Mouse (Mus musculus) myocyte (in vitro differentiated cells): ENCODE measurements around the gene Plpp1.

ENCODE experiments used
- CEBPB ChIP-seq: IDR thresholded peaks from 2 replicates; pipeline ENCODE4 v1.6.1; 2011; ENCODE audit warnings: mild to moderate bottlenecking, moderate library complexity; ENCODE audit not compliant: poor library complexity, insufficient read depth, severe bottlenecking
- E2F4 ChIP-seq: IDR thresholded peaks from one replicate; pipeline ENCODE4 v1.6.1; 2011; ENCODE audit warnings: mild to moderate bottlenecking, control low read depth, moderate library complexity; ENCODE audit not compliant: insufficient read depth
- MAX ChIP-seq: IDR thresholded peaks from one replicate; pipeline ENCODE4 v1.6.1; 2011; ENCODE audit warnings: low read depth, mild to moderate bottlenecking, control low read depth
- POLR2A ChIP-seq: IDR thresholded peaks from one replicate; pipeline ENCODE4 v1.6.1; 2011; ENCODE audit warnings: low read depth, mild to moderate bottlenecking, control low read depth, moderate library complexity; ENCODE audit not compliant: insufficient read length
- POLR2AphosphoS2 ChIP-seq: IDR thresholded peaks from one replicate; pipeline ENCODE4 v1.6.1; 2011; ENCODE audit warnings: low read depth, control low read depth; ENCODE audit not compliant: insufficient read length
- REST ChIP-seq: IDR thresholded peaks from one replicate; pipeline ENCODE4 v1.6.1; 2011; ENCODE audit warnings: mild to moderate bottlenecking, control low read depth, moderate library complexity; ENCODE audit not compliant: insufficient read depth, insufficient read length
- SRF ChIP-seq: IDR thresholded peaks from one replicate; pipeline ENCODE4 v1.6.1; 2011; ENCODE audit warnings: low read depth; ENCODE audit not compliant: control insufficient read depth, insufficient read length
- TCF12 ChIP-seq: IDR thresholded peaks from one replicate; pipeline ENCODE4 v1.6.1; 2011; ENCODE audit warnings: mild to moderate bottlenecking, control low read depth; ENCODE audit not compliant: poor library complexity, insufficient read depth, severe bottlenecking
- TCF3 ChIP-seq: IDR thresholded peaks from one replicate; pipeline ENCODE4 v1.6.1; 2011; ENCODE audit warnings: low read depth, control low read depth; ENCODE audit not compliant: insufficient read length
- USF1 ChIP-seq: IDR thresholded peaks from one replicate; pipeline ENCODE4 v1.6.1; 2011; ENCODE audit warnings: low read depth, mild to moderate bottlenecking, control low read depth, moderate library complexity

- no peak for TF ChIP-seq POLR2A
- no peak for TF ChIP-seq REST
- TF ChIP-seq E2F4, result no peak
- no peak for TF ChIP-seq TCF12
- no peak for TF ChIP-seq MAX
- no peak for TF ChIP-seq USF1
- TF ChIP-seq SRF, result no peak
- no peak for TF ChIP-seq TCF3
- TF ChIP-seq CEBPB, result no peak
- no peak for TF ChIP-seq POLR2AphosphoS2
These were observed 38.8 kb upstream of the Plpp1 start for GRCm38 (mm10) chr13:112761787-112762186.
